Mouse (Mus musculus): ENCODE results near the gene Txnrd1.

DNA sequence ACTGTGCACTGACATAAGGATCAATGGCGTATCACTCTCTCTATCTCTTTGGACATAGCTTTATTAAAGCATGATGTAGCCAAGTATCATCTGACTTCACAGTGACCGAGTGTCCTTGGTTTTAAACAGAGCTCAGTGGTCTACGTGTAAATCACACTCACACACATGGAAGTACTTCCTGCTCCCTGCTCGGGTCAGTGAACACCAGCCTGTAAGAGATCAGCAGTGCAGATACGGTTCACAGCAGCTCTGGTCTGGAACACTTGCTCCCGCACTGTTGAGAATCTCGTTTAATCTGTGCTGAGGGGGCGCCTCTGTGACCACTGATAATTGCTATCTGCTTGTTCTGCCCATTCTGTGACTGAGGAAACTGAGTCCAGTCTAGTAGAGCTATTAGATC is 54.8 kb downstream of the Txnrd1 start:
- TF ChIP-seq EP300 (IDR thresholded peaks at IDR 0.05) (no peak), CTCF (IDR thresholded peaks at IDR 0.05) (no peak)

Data from lung, postnatal 0 days (tissue).